8 mouse cellular contexts compared by ENCODE assay signal in the genomic region with DNA sequence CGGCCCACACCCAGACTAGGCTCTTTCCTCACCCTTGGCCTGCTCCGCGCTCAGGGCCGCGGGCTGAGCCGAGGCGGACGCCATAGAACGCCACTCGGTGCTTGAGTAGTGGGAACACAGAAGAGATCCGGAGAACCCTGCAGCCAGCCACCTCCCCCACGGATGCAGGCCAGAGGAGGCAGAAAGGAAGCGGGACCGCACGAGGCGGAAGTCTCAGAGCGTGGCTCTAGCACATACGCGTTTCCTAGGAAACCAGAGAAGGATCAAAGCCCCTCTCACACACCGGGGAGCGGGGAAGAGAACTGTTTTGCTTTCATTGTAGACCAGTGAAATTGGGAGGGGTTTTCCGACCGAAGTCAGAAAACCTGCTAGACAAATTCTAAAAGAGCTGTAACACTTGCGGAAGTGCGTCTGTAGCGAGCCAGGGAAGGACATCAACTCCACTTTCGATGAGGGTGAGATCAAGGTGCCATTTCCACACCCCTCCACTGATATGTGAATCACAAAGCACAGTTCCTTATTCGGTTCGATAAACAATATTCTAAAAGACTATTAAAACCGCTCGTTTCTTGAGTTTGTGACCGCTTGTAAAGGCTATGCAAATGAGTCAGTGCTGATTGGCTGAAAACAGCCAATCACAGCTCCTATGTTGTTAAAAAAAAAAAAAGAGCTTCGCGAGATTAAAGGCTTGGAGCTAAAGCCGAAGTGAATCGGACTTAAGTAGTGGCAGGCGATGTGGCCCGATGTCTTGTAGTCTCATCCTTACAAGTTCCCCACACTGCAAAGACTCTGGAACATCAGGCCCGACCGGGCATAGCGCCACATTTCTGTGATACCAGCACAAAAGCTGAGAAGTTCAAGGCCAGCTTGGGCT. TPM values are rescaled to one million over a fixed set of nuclear protein-coding genes. Genes with fewer than 3 reads are reported as not detected.
A peak's percentile ranks its signal among the peaks of the same experiment; 100 is the strongest.
DNase-seq lines count a peak whose midpoint lies in the region; ATAC-seq and TF ChIP-seq lines count a peak whose summit lies in the region.

Gene Grcc10, minus strand, starts transcription at position 487 of the 874 bp plus-strand sequence.

- H3K9ac ChIP-seq in forebrain, embryonic 13.5 days = peak within 1 kb of the TSS; percentile 95
- peak within 1 kb of the TSS; percentile 73 for H3K9ac ChIP-seq in liver, postnatal 0 days (replicated peaks)
- peak within 1 kb of the TSS; percentile 86 for H3K9ac ChIP-seq in neural tube, embryonic 14.5 days (replicated peaks; ENCODE audit: low read depth, low read length)

- DNase-seq in ES-CJ7 (ENCODE audit: low read depth, low spot score) = peak; percentile 100
- peak; percentile 92 to 93 for DNase-seq in heart, postnatal 10 days
- no peak for DNase-seq in large intestine, adult 2 months (ENCODE audit: low read depth, low spot score)
- peak; percentile 87 for DNase-seq in liver, postnatal 0 days
- DNase-seq in testis, postnatal 10 days (ENCODE audit: low spot score) = peak; percentile 88

- no peaks in the 10 kb centered on the region for H3K27me3 ChIP-seq in forebrain, embryonic 13.5 days
- H3K27me3 ChIP-seq in liver, postnatal 0 days (ENCODE audit: insufficient read depth, low read length) = no peaks in the 10 kb centered on the region
- H3K27me3 ChIP-seq in neural tube, embryonic 14.5 days (ENCODE audit: control insufficient read depth, insufficient read depth, low read length) = no peaks in the 10 kb centered on the region

- H3K27ac ChIP-seq in forebrain, embryonic 13.5 days = peak within 1 kb of the TSS; percentile 100
- peak within 1 kb of the TSS; percentile 99 for H3K27ac ChIP-seq in liver, postnatal 0 days (ENCODE audit: low read depth)
- H3K27ac ChIP-seq in neural tube, embryonic 14.5 days (ENCODE audit: low read depth, low read length) = peak within 1 kb of the TSS; percentile 99

- H3K4me1 ChIP-seq in forebrain, embryonic 13.5 days = peaks cover 41% of the 10 kb centered on the region
- H3K4me1 ChIP-seq in liver, postnatal 0 days (ENCODE audit: insufficient read depth) = peaks cover 37% of the 10 kb centered on the region
- peaks cover 18% of the 10 kb centered on the region for H3K4me1 ChIP-seq in neural tube, embryonic 14.5 days (ENCODE audit: control insufficient read depth, insufficient read depth, low read length)

- intact Hi-C loops in heart, postnatal 10 days (cut with DNase I) = loop anchor here (1.0 to 5.0 kb wide), 4 partner anchors 18 to 99 kb away; partner anchors contain the start of genes Emg1, Lpcat3 and Phb2

- ATAC-seq in cerebellum, adult (ENCODE audit: insufficient number of reproducible peaks, low FRiP score, low TSS enrichment) = peak; percentile 33
- peak; percentile 85 for ATAC-seq in forebrain, embryonic 13.5 days
- ATAC-seq in liver, postnatal 0 days = peak; percentile 72
- peak; percentile 80 for ATAC-seq in neural tube, embryonic 14.5 days (ENCODE audit: low read depth)

- H3K4me2 ChIP-seq in forebrain, embryonic 13.5 days = peak within 1 kb of the TSS; percentile 78
- H3K4me2 ChIP-seq in liver, postnatal 0 days (ENCODE audit: low read depth, low read length) = peak within 1 kb of the TSS; percentile 99
- peak within 1 kb of the TSS; percentile 83 for H3K4me2 ChIP-seq in neural tube, embryonic 14.5 days (ENCODE audit: low read depth, low read length)

- H3K4me3 ChIP-seq in forebrain, embryonic 13.5 days = peak within 1 kb of the TSS; percentile 67
- H3K4me3 ChIP-seq in liver, postnatal 0 days (ENCODE audit: low read depth, low read length) = peak within 1 kb of the TSS; percentile 63
- peak within 1 kb of the TSS; percentile 61 for H3K4me3 ChIP-seq in neural tube, embryonic 14.5 days (ENCODE audit: low read depth, low read length)

- TF ChIP-seq EP300 in liver, postnatal 0 days (IDR thresholded peaks at IDR 0.05; ENCODE audit: low read depth) = peak; percentile 74; the same call in 1 of the 2 replicates

- under 1% methylated on average over 41 of the region's 41 CpGs for WGBS in forebrain, embryonic 13.5 days
- under 1% methylated on average over 41 of the region's 41 CpGs for WGBS in large intestine, adult 2 months
- WGBS in liver, postnatal 0 days (ENCODE audit: insufficient replicate concordance) = under 1% methylated on average over 41 of the region's 41 CpGs
- under 1% methylated on average over 41 of the region's 41 CpGs for WGBS in neural tube, embryonic 14.5 days

- TF ChIP-seq CTCF in liver, postnatal 0 days (IDR thresholded peaks at IDR 0.05; ENCODE audit: low read depth) = no peak

- H3K9me3 ChIP-seq in forebrain, embryonic 13.5 days (replicated peaks) = no peaks in the 10 kb centered on the region
- H3K9me3 ChIP-seq in liver, postnatal 0 days (ENCODE audit: low read length) = no peaks in the 10 kb centered on the region
- H3K9me3 ChIP-seq in neural tube, embryonic 14.5 days (ENCODE audit: control insufficient read depth, low read length) = no peaks in the 10 kb centered on the region

- peaks cover 38% of the 10 kb centered on the region for H3K36me3 ChIP-seq in forebrain, embryonic 13.5 days (ENCODE audit: poor library complexity, severe bottlenecking)
- H3K36me3 ChIP-seq in liver, postnatal 0 days (replicated peaks; ENCODE audit: insufficient read depth, low read length) = peaks cover 5% of the 10 kb centered on the region; the same call in 1 of the 2 replicates
- peaks cover 21% of the 10 kb centered on the region for H3K36me3 ChIP-seq in neural tube, embryonic 14.5 days (ENCODE audit: control insufficient read depth, insufficient read depth, low read length)

RNA-seq across cellular contexts. Expression of gene Grcc10, which starts in this region (rescaled TPM):
- 675 and 699 TPM in 2 replicates for polyA plus RNA-seq in forebrain, embryonic 13.5 days (2015; fragmentation: Nextera tagmentation; extraction: Ambion mirVana)
- total RNA-seq in heart, postnatal 10 days (2021) = 100 to 1,000 TPM; 322 to 335 TPM
- 156 TPM in 2 replicates for polyA plus RNA-seq in large intestine, adult 2 months (2012; rRNA removed)
- 148 and 157 TPM in 2 replicates for polyA plus RNA-seq in liver, postnatal 0 days (2015; fragmentation: Nextera tagmentation; extraction: Ambion mirVana)
- 634 and 689 TPM in 2 replicates for polyA plus RNA-seq in neural tube, embryonic 14.5 days (2014; fragmentation: Nextera tagmentation; extraction: Ambion mirVana)

Comparison
In these comparisons a context has a peak if more than half of its experiments do, and no peak if none do; other contexts are left out.
1. ATAC-seq: peak in every context shown above with its lines; median percentile 85 in forebrain, embryonic 13.5 days; 80 in neural tube, embryonic 14.5 days; 72 in liver, postnatal 0 days; 33 in cerebellum, adult.